Mouse (Mus musculus): Measurements from ENCODE around the gene Ndufs6. TPM values are rescaled to one million over a fixed set of nuclear protein-coding genes. Genes with fewer than 3 reads are reported as not detected.

Ndufs6 gene
- polyA plus RNA-seq, 1 experiment from 2014 or later, result 392 TPM

- Histone ChIP-seq H3K27me3 (ENCODE audit: control insufficient read depth, insufficient read depth, low read depth, low read length) (no peaks in the 10 kb centered on the region), H3K9me3 (replicated peaks; ENCODE audit: control insufficient read depth, low read length, poor library complexity, severe bottlenecking) (no peaks in the 10 kb centered on the region), H3K36me3 (ENCODE audit: control insufficient read depth, insufficient read depth, low read length) (no peaks in the 10 kb centered on the region), H3K27ac (ENCODE audit: low read length) (no peak overlapping the region), H3K4me3 (ENCODE audit: low read depth, low read length) (no peak overlapping the region), H3K9ac (ENCODE audit: low read depth, low read length) (no peak overlapping the region), H3K4me1 (ENCODE audit: control insufficient read depth, insufficient read depth, low read length) (no peaks in the 10 kb centered on the region), H3K4me2 (ENCODE audit: low read length) (no peak overlapping the region)
- ATAC-seq, result no peak
- WGBS, result 86% methylated on average over 6 of the region's 6 CpGs
Measured at GRCm38 (mm10) chr13:73290206-73290605, 38.1 kb downstream of the Ndufs6 start.

GRCm38 (mm10) chr13:73283534-73283933 lies 44.8 kb downstream of the Ndufs6 start:
- Histone ChIP-seq H3K36me3 (ENCODE audit: control insufficient read depth, insufficient read depth, low read length) (no peaks in the 10 kb centered on the region), H3K9me3 (replicated peaks; ENCODE audit: control insufficient read depth, low read length, poor library complexity, severe bottlenecking) (no peaks in the 10 kb centered on the region), H3K9ac (ENCODE audit: low read depth, low read length) (no peak overlapping the region), H3K4me1 (ENCODE audit: control insufficient read depth, insufficient read depth, low read length) (no peaks in the 10 kb centered on the region), H3K27me3 (ENCODE audit: control insufficient read depth, insufficient read depth, low read depth, low read length) (no peaks in the 10 kb centered on the region), H3K4me2 (ENCODE audit: low read length) (no peak overlapping the region), H3K27ac (ENCODE audit: low read length) (no peak overlapping the region), H3K4me3 (ENCODE audit: low read depth, low read length) (no peak overlapping the region)
- ATAC-seq, result no peak
- WGBS, result 96% methylated on average over 1 of the region's 1 CpGs

GRCm38 (mm10) chr13:73282407-73282806 lies 45.9 kb downstream of the Ndufs6 start:
- Histone ChIP-seq H3K27ac (ENCODE audit: low read length) (no peak overlapping the region), H3K4me3 (ENCODE audit: low read depth, low read length) (no peak overlapping the region), H3K4me1 (ENCODE audit: control insufficient read depth, insufficient read depth, low read length) (no peaks in the 10 kb centered on the region), H3K27me3 (ENCODE audit: control insufficient read depth, insufficient read depth, low read depth, low read length) (no peaks in the 10 kb centered on the region), H3K36me3 (ENCODE audit: control insufficient read depth, insufficient read depth, low read length) (no peaks in the 10 kb centered on the region), H3K9ac (ENCODE audit: low read depth, low read length) (no peak overlapping the region), H3K4me2 (ENCODE audit: low read length) (no peak overlapping the region), H3K9me3 (replicated peaks; ENCODE audit: control insufficient read depth, low read length, poor library complexity, severe bottlenecking) (no peaks in the 10 kb centered on the region)
- no peak for ATAC-seq
- 85% methylated on average over 2 of the region's 2 CpGs for WGBS

- no peak overlapping the region for H3K4me3 ChIP-seq (ENCODE audit: low read depth, low read length)
- no peak overlapping the region for H3K9ac ChIP-seq (ENCODE audit: low read depth, low read length)
- H3K36me3 ChIP-seq (ENCODE audit: control insufficient read depth, insufficient read depth, low read length), result no peaks in the 10 kb centered on the region
- no peak for ATAC-seq
- H3K4me2 ChIP-seq (ENCODE audit: low read length), result no peak overlapping the region
- no peak overlapping the region for H3K27ac ChIP-seq (ENCODE audit: low read length)
- no peaks in the 10 kb centered on the region for H3K9me3 ChIP-seq (replicated peaks; ENCODE audit: control insufficient read depth, low read length, poor library complexity, severe bottlenecking)
- WGBS, result 81% methylated on average over 1 of the region's 1 CpGs
- H3K4me1 ChIP-seq (ENCODE audit: control insufficient read depth, insufficient read depth, low read length), result no peaks in the 10 kb centered on the region
- no peaks in the 10 kb centered on the region; the same call in 1 of the 2 replicates for H3K27me3 ChIP-seq (ENCODE audit: control insufficient read depth, insufficient read depth, low read depth, low read length)
Measured at GRCm38 (mm10) chr13:73279196-73279595, 49.1 kb downstream of the Ndufs6 start.

- no peak overlapping the region for H3K4me3 ChIP-seq (ENCODE audit: low read depth, low read length)
- no peaks in the 10 kb centered on the region for H3K4me1 ChIP-seq (ENCODE audit: control insufficient read depth, insufficient read depth, low read length)
- ATAC-seq, result no peak
- H3K4me2 ChIP-seq (ENCODE audit: low read length), result no peak overlapping the region
- peaks cover 14% of the 10 kb centered on the region for H3K27me3 ChIP-seq (ENCODE audit: control insufficient read depth, insufficient read depth, low read depth, low read length)
- no peak overlapping the region for H3K9ac ChIP-seq (ENCODE audit: low read depth, low read length)
- H3K36me3 ChIP-seq (ENCODE audit: control insufficient read depth, insufficient read depth, low read length), result no peaks in the 10 kb centered on the region
- no peak overlapping the region for H3K27ac ChIP-seq (ENCODE audit: low read length)
- no peaks in the 10 kb centered on the region for H3K9me3 ChIP-seq (replicated peaks; ENCODE audit: control insufficient read depth, low read length, poor library complexity, severe bottlenecking)
- 70% methylated on average over 1 of the region's 1 CpGs for WGBS
Measured at GRCm38 (mm10) chr13:73277797-73278196, 50.5 kb downstream of the Ndufs6 start.

GRCm38 (mm10) chr13:73277361-73277760 lies 51.0 kb downstream of the Ndufs6 start:
- Histone ChIP-seq H3K4me2 (ENCODE audit: low read length) (no peak overlapping the region), H3K9me3 (replicated peaks; ENCODE audit: control insufficient read depth, low read length, poor library complexity, severe bottlenecking) (no peaks in the 10 kb centered on the region), H3K9ac (ENCODE audit: low read depth, low read length) (no peak overlapping the region), H3K27me3 (ENCODE audit: control insufficient read depth, insufficient read depth, low read depth, low read length) (peaks cover 18% of the 10 kb centered on the region), H3K4me1 (ENCODE audit: control insufficient read depth, insufficient read depth, low read length) (peaks cover under 1% of the 10 kb centered on the region), H3K36me3 (ENCODE audit: control insufficient read depth, insufficient read depth, low read length) (no peaks in the 10 kb centered on the region), H3K27ac (ENCODE audit: low read length) (no peak overlapping the region), H3K4me3 (ENCODE audit: low read depth, low read length) (no peak overlapping the region)
- ATAC-seq, result no peak
- 89% methylated on average over 6 of the region's 6 CpGs for WGBS

GRCm38 (mm10) chr13:73273536-73273935 lies 54.8 kb downstream of the Ndufs6 start:
- ATAC-seq, result no peak
- H3K9ac ChIP-seq (ENCODE audit: low read depth, low read length), result no peak overlapping the region
- H3K9me3 ChIP-seq (replicated peaks; ENCODE audit: control insufficient read depth, low read length, poor library complexity, severe bottlenecking), result no peaks in the 10 kb centered on the region
- WGBS, result 15% methylated on average over 1 of the region's 1 CpGs
- peaks cover 46% of the 10 kb centered on the region for H3K27me3 ChIP-seq (ENCODE audit: control insufficient read depth, insufficient read depth, low read depth, low read length)
- peaks cover 20% of the 10 kb centered on the region for H3K4me1 ChIP-seq (ENCODE audit: control insufficient read depth, insufficient read depth, low read length)
- H3K36me3 ChIP-seq (ENCODE audit: control insufficient read depth, insufficient read depth, low read length), result no peaks in the 10 kb centered on the region
- no peak overlapping the region for H3K4me2 ChIP-seq (ENCODE audit: low read length)
- no peak overlapping the region for H3K4me3 ChIP-seq (ENCODE audit: low read depth, low read length)
- H3K27ac ChIP-seq (ENCODE audit: low read length), result no peak overlapping the region

- H3K4me2 ChIP-seq (ENCODE audit: low read length), result no peak overlapping the region
- no peak overlapping the region for H3K4me3 ChIP-seq (ENCODE audit: low read depth, low read length)
- ATAC-seq, result no peak
- H3K27me3 ChIP-seq (ENCODE audit: control insufficient read depth, insufficient read depth, low read depth, low read length), result peaks cover 53% of the 10 kb centered on the region
- peaks cover 20% of the 10 kb centered on the region for H3K4me1 ChIP-seq (ENCODE audit: control insufficient read depth, insufficient read depth, low read length)
- H3K36me3 ChIP-seq (ENCODE audit: control insufficient read depth, insufficient read depth, low read length), result no peaks in the 10 kb centered on the region
- no peaks in the 10 kb centered on the region for H3K9me3 ChIP-seq (replicated peaks; ENCODE audit: control insufficient read depth, low read length, poor library complexity, severe bottlenecking)
- H3K27ac ChIP-seq (ENCODE audit: low read length), result no peak overlapping the region
- H3K9ac ChIP-seq (ENCODE audit: low read depth, low read length), result no peak overlapping the region
Measured at GRCm38 (mm10) chr13:73272794-73273282, 55.5 kb downstream of the Ndufs6 start.

- peak overlapping the region; percentile 31 for H3K4me3 ChIP-seq (ENCODE audit: low read depth, low read length)
- WGBS, result 0% methylated on average over 53 of the region's 53 CpGs
- H3K4me1 ChIP-seq (ENCODE audit: control insufficient read depth, insufficient read depth, low read length), result peaks cover 20% of the 10 kb centered on the region
- peak overlapping the region; percentile 70 for H3K4me2 ChIP-seq (ENCODE audit: low read length)
- H3K9ac ChIP-seq (ENCODE audit: low read depth, low read length), result 0 out of 2 replicates have a peak overlapping the region, but pooled peaks have one; percentile 31
- no peaks in the 10 kb centered on the region for H3K9me3 ChIP-seq (replicated peaks; ENCODE audit: control insufficient read depth, low read length, poor library complexity, severe bottlenecking)
- 0 out of 2 replicates have a peak, but pooled peaks have one; percentile 33 for ATAC-seq
- H3K27me3 ChIP-seq (ENCODE audit: control insufficient read depth, insufficient read depth, low read depth, low read length), result peaks cover 65% of the 10 kb centered on the region
- no peaks in the 10 kb centered on the region for H3K36me3 ChIP-seq (ENCODE audit: control insufficient read depth, insufficient read depth, low read length)
- H3K27ac ChIP-seq (ENCODE audit: low read length), result no peak overlapping the region
Measured at GRCm38 (mm10) chr13:73271336-73272242, 56.8 kb downstream of the Ndufs6 start.
